ENCODE assay signal across 8 mouse cellular contexts in the genomic region with DNA sequence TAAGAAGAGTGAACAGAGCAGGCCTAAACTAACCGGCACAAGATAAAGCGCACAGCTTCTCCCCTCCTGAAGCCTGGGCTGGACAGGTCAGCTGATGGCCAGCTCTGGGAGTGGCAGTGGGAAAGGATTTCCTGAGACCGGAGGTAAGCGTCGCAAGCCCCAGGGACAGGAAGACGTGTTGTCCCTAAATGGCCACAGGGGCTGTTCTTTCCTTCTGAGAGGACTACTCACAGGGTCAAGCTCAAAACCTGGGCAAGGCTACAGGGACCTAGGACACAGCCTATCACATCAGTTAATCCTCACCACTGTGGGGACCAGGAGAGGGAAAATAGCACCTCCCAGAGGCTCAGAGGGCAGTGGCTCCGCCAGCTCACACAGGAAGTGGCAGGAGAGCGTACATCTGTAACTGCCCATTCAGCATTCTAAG. TPM values are rescaled to one million over a fixed set of nuclear protein-coding genes. Genes with fewer than 3 reads are reported as not detected.
A peak's percentile ranks its signal among the peaks of the same experiment; 100 is the strongest.
DNase-seq lines count a peak whose midpoint lies in the region; ATAC-seq lines count a peak whose summit lies in the region.
"Had no signal": no experiment of that assay in that cellular context is flagged by ENCODE, and none has a peak within 500 bp of the region (broad histone marks: within the 10 kb centered on the region; RNA-seq: fewer than 3 reads in every experiment).

No protein-coding gene starts in this region.

- DNase-seq in neural tube, embryonic 11.5 days (ENCODE audit: low spot score) = no peak
- no peak for DNase-seq in neural tube, embryonic 10.5 days (ENCODE audit: extremely low spot score, low spot score)
- peak; percentile 65 to 87 for DNase-seq in heart, adult 18-20 months
- DNase-seq in kidney, adult 11 months = peak; percentile 71
- DNase-seq in lung, postnatal 4 days = peak; percentile 65 to 74
- DNase-seq in Muller cell, postnatal 12 days (ENCODE audit: inconsistent ontology term) = no peak
- no peak for DNase-seq in left cerebral cortex, adult 11 months (ENCODE audit: low spot score)

- peaks cover 71% of the 10 kb centered on the region for H3K4me1 ChIP-seq in neural tube, embryonic 11.5 days (ENCODE audit: control insufficient read depth, insufficient read depth, low read length)

- no peak overlapping the region for H3K4me2 ChIP-seq in neural tube, embryonic 11.5 days (ENCODE audit: low read depth)

- H3K36me3 ChIP-seq in neural tube, embryonic 11.5 days (ENCODE audit: control insufficient read depth, insufficient read depth, low read length) = no peaks in the 10 kb centered on the region

- H3K27ac ChIP-seq in neural tube, embryonic 11.5 days (ENCODE audit: low read depth, low read length) = 0 out of 2 replicates have a peak overlapping the region, but pooled peaks have one; percentile 1

- 68% methylated on average over 8 of the region's 8 CpGs for WGBS in neural tube, embryonic 11.5 days

- H3K9ac ChIP-seq in neural tube, embryonic 11.5 days (ENCODE audit: low read length) = no peak overlapping the region

- no peaks in the 10 kb centered on the region for H3K9me3 ChIP-seq in neural tube, embryonic 11.5 days (ENCODE audit: control insufficient read depth, low read length)

- no peaks in the 10 kb centered on the region for H3K27me3 ChIP-seq in neural tube, embryonic 11.5 days (ENCODE audit: control insufficient read depth, insufficient read depth, low read length)

- no peak overlapping the region for H3K4me3 ChIP-seq in neural tube, embryonic 11.5 days (ENCODE audit: low read depth, low read length)

- ATAC-seq in neural tube, embryonic 11.5 days (ENCODE audit: insufficient read depth, low FRiP score, low TSS enrichment) = no peak

RNA-seq across cellular contexts. Expression of gene Bcar1, which starts 8.3 kb away (rescaled TPM):
- polyA plus RNA-seq in neural tube, embryonic 11.5 days (2014; fragmentation: Nextera tagmentation; extraction: Ambion mirVana) = 60.3 and 62.5 TPM in 2 replicates
- 10 to 100 TPM; 18.9 to 19.1 TPM for total RNA-seq in heart, adult 18-20 months (2021)

RNA-seq across cellular contexts. Expression of gene Ctrb1, which starts 44.5 kb away (rescaled TPM):
- polyA plus RNA-seq in neural tube, embryonic 11.5 days (2014; fragmentation: Nextera tagmentation; extraction: Ambion mirVana) = not detected in 2 replicates
- not detected for total RNA-seq in heart, adult 18-20 months (2021)
- total RNA-seq: heart, postnatal 14 days had no signal

Comparison
In these comparisons a context has a peak if more than half of its experiments do, and no peak if none do; other contexts are left out.
1. DNase-seq: peak in heart, adult 18-20 months (2 of 2), kidney, adult 11 months (single experiment) and lung, postnatal 4 days (2 of 2); none in neural tube, embryonic 11.5 days (single experiment), neural tube, embryonic 10.5 days (single experiment), Muller cell, postnatal 12 days (single experiment) and left cerebral cortex, adult 11 months (single experiment).